Mouse (Mus musculus): ENCODE measurements around the gene Ankrd17. TPM values are rescaled to one million over a fixed set of nuclear protein-coding genes. Genes with fewer than 3 reads are reported as not detected.
A peak's percentile ranks its signal among the peaks of the same experiment; 100 is the strongest.

Ankrd17 gene
- polyA plus RNA-seq, 1 experiment from 2014 or later, result 37.9 TPM

DNA sequence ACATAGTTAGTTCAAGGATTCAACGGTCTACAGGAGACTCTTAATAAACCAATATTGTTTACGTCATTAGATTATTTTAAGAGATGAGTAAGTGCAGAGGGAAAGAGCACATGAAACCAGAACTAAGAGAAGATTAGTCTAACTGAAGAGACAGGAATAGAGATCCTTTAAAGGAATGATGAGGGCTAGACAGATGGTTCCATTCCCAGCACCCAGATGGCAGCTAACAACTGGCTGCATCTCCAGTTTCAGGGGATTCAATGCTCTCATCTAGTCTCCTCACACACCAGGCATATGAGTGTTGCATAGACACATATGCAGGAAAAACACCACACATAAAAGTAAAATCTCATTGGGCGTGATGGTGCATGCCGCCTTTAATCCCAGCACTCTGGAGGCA is 133.1 kb downstream of the Ankrd17 start:
- H3K27me3 ChIP-seq (ENCODE audit: control insufficient read depth, insufficient read depth, low read length), result no peaks in the 10 kb centered on the region
- no peak for DNase-seq (ENCODE audit: low spot score)
- H3K4me1 ChIP-seq (replicated peaks; ENCODE audit: control insufficient read depth, insufficient read depth, low read length), result no peaks in the 10 kb centered on the region
- peaks cover 99% of the 10 kb centered on the region for H3K36me3 ChIP-seq (replicated peaks; ENCODE audit: control insufficient read depth, insufficient read depth)
- ATAC-seq (ENCODE audit: low FRiP score), result no peak
- no peak overlapping the region for H3K9ac ChIP-seq
- no peak overlapping the region for H3K4me3 ChIP-seq (replicated peaks; ENCODE audit: low read length)
- 97% methylated on average over 4 of the region's 4 CpGs for WGBS
- no peaks in the 10 kb centered on the region for H3K9me3 ChIP-seq (ENCODE audit: control insufficient read depth, low read length)
- H3K4me2 ChIP-seq (replicated peaks), result no peak overlapping the region
- no peak overlapping the region for H3K27ac ChIP-seq

DNA sequence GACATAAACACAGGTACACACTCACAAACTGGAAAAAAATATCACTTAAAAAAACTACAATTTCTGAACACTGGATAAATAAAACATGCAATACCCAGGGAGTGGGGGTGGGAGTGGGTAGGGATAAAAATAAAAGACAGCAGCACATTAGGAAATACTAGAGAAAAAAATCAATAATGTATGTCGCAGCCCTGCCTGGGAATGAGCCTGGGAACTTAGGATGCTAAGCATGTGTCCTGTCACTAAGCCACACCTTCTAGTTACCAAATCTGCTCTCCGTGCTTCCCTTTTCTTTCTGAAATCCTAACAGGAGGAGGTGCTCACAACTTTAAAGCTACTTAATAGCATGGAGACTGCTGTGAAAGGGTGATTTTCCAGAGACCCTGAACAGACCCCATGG is 136.6 kb downstream of the Ankrd17 start:
- Histone ChIP-seq H3K27me3 (ENCODE audit: control insufficient read depth, insufficient read depth, low read length) (no peaks in the 10 kb centered on the region), H3K9ac (no peak overlapping the region), H3K4me3 (replicated peaks; ENCODE audit: low read length) (no peak overlapping the region), H3K4me1 (replicated peaks; ENCODE audit: control insufficient read depth, insufficient read depth, low read length) (no peaks in the 10 kb centered on the region), H3K36me3 (replicated peaks; ENCODE audit: control insufficient read depth, insufficient read depth) (peaks cover 83% of the 10 kb centered on the region), H3K9me3 (ENCODE audit: control insufficient read depth, low read length) (no peaks in the 10 kb centered on the region), H3K4me2 (replicated peaks) (no peak overlapping the region), H3K27ac (no peak overlapping the region)
- WGBS, result 90% methylated on average over 2 of the region's 2 CpGs
- DNase-seq (ENCODE audit: low spot score) (no peak), ATAC-seq (ENCODE audit: low FRiP score) (no peak)

DNA sequence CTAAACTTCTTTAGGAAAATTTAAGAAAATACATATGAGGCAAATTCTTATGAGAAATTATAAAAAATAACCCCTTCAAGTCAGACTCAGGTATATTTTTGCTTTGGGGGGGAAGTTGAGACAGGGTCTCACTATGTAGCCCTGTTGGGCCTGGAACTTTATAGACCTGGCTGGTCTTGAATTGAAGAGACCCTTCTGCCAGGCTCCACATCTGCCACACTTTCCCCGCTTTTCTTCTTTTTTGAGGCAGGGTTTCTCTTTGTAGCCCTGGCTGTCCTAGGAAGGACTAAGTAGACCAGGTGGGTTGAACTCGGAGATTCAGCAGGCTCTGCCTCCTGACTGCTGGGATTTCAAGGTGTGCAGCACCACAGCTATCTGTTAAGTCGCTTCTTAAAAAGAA is 139.7 kb downstream of the Ankrd17 start:
- no peak overlapping the region for H3K9ac ChIP-seq

GRCm38 (mm10) chr5:90224730-90225129 is 141.6 kb downstream of the Ankrd17 start:
- H3K4me1 ChIP-seq (replicated peaks; ENCODE audit: control insufficient read depth, insufficient read depth, low read length), result peaks cover 8% of the 10 kb centered on the region
- H3K4me2 ChIP-seq (replicated peaks), result peak overlapping the region; percentile 71; the same call in 1 of the 2 replicates
- no peaks in the 10 kb centered on the region for H3K27me3 ChIP-seq (ENCODE audit: control insufficient read depth, insufficient read depth, low read length)
- no peaks in the 10 kb centered on the region for H3K9me3 ChIP-seq (ENCODE audit: control insufficient read depth, low read length)
- H3K4me3 ChIP-seq (replicated peaks; ENCODE audit: low read length), result no peak overlapping the region
- no peak for DNase-seq (ENCODE audit: low spot score)
- peaks cover 52% of the 10 kb centered on the region for H3K36me3 ChIP-seq (replicated peaks; ENCODE audit: control insufficient read depth, insufficient read depth)
- no peak overlapping the region for H3K27ac ChIP-seq
- no peak overlapping the region for H3K9ac ChIP-seq
- ATAC-seq (ENCODE audit: low FRiP score), result no peak
- 86% methylated on average over 5 of the region's 5 CpGs for WGBS

More for the DNA sequence above, 139.7 kb downstream of the Ankrd17 start:
- H3K9me3 ChIP-seq (ENCODE audit: control insufficient read depth, low read length), result no peaks in the 10 kb centered on the region
- no peak overlapping the region for H3K4me2 ChIP-seq (replicated peaks)
- DNase-seq (ENCODE audit: low spot score) (no peak), ATAC-seq (ENCODE audit: low FRiP score) (no peak)
- no peak overlapping the region for H3K27ac ChIP-seq
- H3K4me3 ChIP-seq (replicated peaks; ENCODE audit: low read length), result no peak overlapping the region
- no peaks in the 10 kb centered on the region for H3K27me3 ChIP-seq (ENCODE audit: control insufficient read depth, insufficient read depth, low read length)
- WGBS, result 96% methylated on average over 3 of the region's 3 CpGs
- peaks cover 8% of the 10 kb centered on the region for H3K4me1 ChIP-seq (replicated peaks; ENCODE audit: control insufficient read depth, insufficient read depth, low read length)
- H3K36me3 ChIP-seq (replicated peaks; ENCODE audit: control insufficient read depth, insufficient read depth), result peaks cover 56% of the 10 kb centered on the region

- Histone ChIP-seq H3K9me3 (ENCODE audit: control insufficient read depth, low read length) (no peaks in the 10 kb centered on the region), H3K4me2 (replicated peaks) (peak within 1 kb of the TSS; percentile 71), H3K4me1 (replicated peaks; ENCODE audit: control insufficient read depth, insufficient read depth, low read length) (peaks cover 8% of the 10 kb centered on the region), H3K27ac (peak within 1 kb of the TSS; percentile 87), H3K36me3 (replicated peaks; ENCODE audit: control insufficient read depth, insufficient read depth) (peaks cover 48% of the 10 kb centered on the region), H3K9ac (peak within 1 kb of the TSS; percentile 84), H3K27me3 (ENCODE audit: control insufficient read depth, insufficient read depth, low read length) (no peaks in the 10 kb centered on the region), H3K4me3 (replicated peaks; ENCODE audit: low read length) (peak within 1 kb of the TSS; percentile 74)
- ATAC-seq (ENCODE audit: low FRiP score) (peak; percentile 99), DNase-seq (ENCODE audit: low spot score) (peak; percentile 99)
- under 1% methylated on average over 62 of the region's 62 CpGs for WGBS
Measured at GRCm38 (mm10) chr5:90223534-90224381, 142.6 kb downstream of the Ankrd17 start, which contains the start of gene Cox18. Gene Cox18 (minus strand): TSS chr5:90224001.

- no peak for DNase-seq (ENCODE audit: low spot score)
- Histone ChIP-seq H3K9ac (peak overlapping the region; percentile 84), H3K4me3 (replicated peaks; ENCODE audit: low read length) (peak overlapping the region; percentile 74), H3K27ac (no peak overlapping the region), H3K27me3 (ENCODE audit: control insufficient read depth, insufficient read depth, low read length) (no peaks in the 10 kb centered on the region), H3K4me2 (replicated peaks) (peak overlapping the region; percentile 71), H3K36me3 (replicated peaks; ENCODE audit: control insufficient read depth, insufficient read depth) (peaks cover 48% of the 10 kb centered on the region), H3K9me3 (ENCODE audit: control insufficient read depth, low read length) (no peaks in the 10 kb centered on the region), H3K4me1 (replicated peaks; ENCODE audit: control insufficient read depth, insufficient read depth, low read length) (peaks cover 8% of the 10 kb centered on the region)
- WGBS, result 44% methylated on average over 3 of the region's 3 CpGs
- ATAC-seq (ENCODE audit: low FRiP score), result no peak
Measured at GRCm38 (mm10) chr5:90222937-90223336, 143.4 kb downstream of the Ankrd17 start.

- Histone ChIP-seq H3K9me3 (ENCODE audit: control insufficient read depth, low read length) (no peaks in the 10 kb centered on the region), H3K27me3 (ENCODE audit: control insufficient read depth, insufficient read depth, low read length) (no peaks in the 10 kb centered on the region), H3K36me3 (replicated peaks; ENCODE audit: control insufficient read depth, insufficient read depth) (peaks cover 71% of the 10 kb centered on the region), H3K9ac (no peak overlapping the region), H3K4me3 (replicated peaks; ENCODE audit: low read length) (no peak overlapping the region), H3K27ac (no peak overlapping the region), H3K4me1 (replicated peaks; ENCODE audit: control insufficient read depth, insufficient read depth, low read length) (peaks cover 5% of the 10 kb centered on the region), H3K4me2 (replicated peaks) (no peak overlapping the region)
- ATAC-seq (ENCODE audit: low FRiP score), result no peak
- no peak for DNase-seq (ENCODE audit: low spot score)
- WGBS, result 96% methylated on average over 3 of the region's 3 CpGs
Measured at GRCm38 (mm10) chr5:90217791-90218190, 148.6 kb downstream of the Ankrd17 start.

GRCm38 (mm10) chr5:90217226-90217625 is 149.2 kb downstream of the Ankrd17 start:
- no peak overlapping the region for H3K4me3 ChIP-seq (replicated peaks; ENCODE audit: low read length)
- no peaks in the 10 kb centered on the region for H3K27me3 ChIP-seq (ENCODE audit: control insufficient read depth, insufficient read depth, low read length)
- no peak overlapping the region for H3K4me2 ChIP-seq (replicated peaks)
- 97% methylated on average over 12 of the region's 12 CpGs for WGBS
- DNase-seq (ENCODE audit: low spot score) (no peak), ATAC-seq (ENCODE audit: low FRiP score) (no peak)
- H3K4me1 ChIP-seq (replicated peaks; ENCODE audit: control insufficient read depth, insufficient read depth, low read length), result no peaks in the 10 kb centered on the region
- H3K9ac ChIP-seq, result no peak overlapping the region
- H3K9me3 ChIP-seq (ENCODE audit: control insufficient read depth, low read length), result no peaks in the 10 kb centered on the region
- H3K27ac ChIP-seq, result no peak overlapping the region
- peaks cover 71% of the 10 kb centered on the region for H3K36me3 ChIP-seq (replicated peaks; ENCODE audit: control insufficient read depth, insufficient read depth)

GRCm38 (mm10) chr5:90213356-90213755 is 153.0 kb downstream of the Ankrd17 start:
- H3K36me3 ChIP-seq (replicated peaks; ENCODE audit: control insufficient read depth, insufficient read depth), result peaks cover 42% of the 10 kb centered on the region
- H3K9ac ChIP-seq, result no peak overlapping the region
- H3K4me1 ChIP-seq (replicated peaks; ENCODE audit: control insufficient read depth, insufficient read depth, low read length), result no peaks in the 10 kb centered on the region
- ATAC-seq (ENCODE audit: low FRiP score) (no peak), DNase-seq (ENCODE audit: low spot score) (no peak)
- H3K4me3 ChIP-seq (replicated peaks; ENCODE audit: low read length), result no peak overlapping the region
- H3K4me2 ChIP-seq (replicated peaks), result no peak overlapping the region
- H3K27ac ChIP-seq, result no peak overlapping the region
- H3K27me3 ChIP-seq (ENCODE audit: control insufficient read depth, insufficient read depth, low read length), result no peaks in the 10 kb centered on the region
- no peaks in the 10 kb centered on the region for H3K9me3 ChIP-seq (ENCODE audit: control insufficient read depth, low read length)
- 96% methylated on average over 12 of the region's 12 CpGs for WGBS
